Mouse (Mus musculus) midbrain, embryonic 16.5 days (tissue): Measurements from ENCODE around the gene Slc25a11. TPM values are rescaled to one million over a fixed set of nuclear protein-coding genes. Genes with fewer than 3 reads are reported as not detected.
A peak's percentile ranks its signal among the peaks of the same experiment; 100 is the strongest.

Experiments
- ATAC-seq: fragments of 200-750 bp; cut with Nextera tagmentation; 2 replicates; pipeline ENCODE4 v1.8.0; 2017; ENCODE audit warnings: moderate TSS enrichment
- H3K27ac ChIP-seq: fragments of 300-500 bp; sonication (generic); 2 replicates; pipeline ENCODE4 v1.5.1; 2014; ENCODE audit warnings: mild to moderate bottlenecking, low read length, mixed read lengths
- H3K27me3 ChIP-seq: fragments of 300-500 bp; sonication (generic); 2 replicates; pipeline ENCODE4 v1.6.1; 2014; ENCODE audit warnings: low read depth, low read length, mixed read lengths; ENCODE audit not compliant: control insufficient read depth, insufficient read depth
- H3K36me3 ChIP-seq: fragments of 300-500 bp; sonication (generic); 2 replicates; pipeline ENCODE4 v1.6.1; 2014; ENCODE audit warnings: mild to moderate bottlenecking, low read length, moderate library complexity, mixed read lengths; ENCODE audit not compliant: control insufficient read depth, insufficient read depth
- H3K4me1 ChIP-seq: fragments of 300-500 bp; sonication (generic); 2 replicates; pipeline ENCODE4 v1.6.1; 2014; ENCODE audit warnings: mild to moderate bottlenecking, low read length, mixed read lengths; ENCODE audit not compliant: control insufficient read depth, insufficient read depth
- H3K4me2 ChIP-seq: fragments of 300-500 bp; sonication (generic); 2 replicates; pipeline ENCODE4 v1.6.1; 2014; ENCODE audit warnings: mild to moderate bottlenecking, low read length, mixed read lengths
- H3K4me3 ChIP-seq: fragments of 300-500 bp; sonication (generic); 2 replicates; pipeline ENCODE4 v1.5.1; 2014; ENCODE audit warnings: low read depth, mild to moderate bottlenecking, low read length, moderate library complexity, mixed read lengths
- H3K9ac ChIP-seq: fragments of 300-500 bp; sonication (generic); 2 replicates; pipeline ENCODE4 v1.6.1; 2014; ENCODE audit warnings: low read depth, low read length, mixed read lengths
- H3K9me3 ChIP-seq: fragments of 300-500 bp; sonication (generic); replicated peaks from 2 replicates; pipeline ENCODE4 v1.6.1; 2014; ENCODE audit warnings: mild to moderate bottlenecking, low read length, mixed read lengths; ENCODE audit not compliant: control insufficient read depth, poor library complexity, severe bottlenecking
- WGBS: fragments of 180-500 bp; shearing (Covaris S2); extraction: QIAGEN DNeasy Blood & Tissue Kit; methylation state at CpG from one replicate; pipeline ENCODE4 v1.1.7; 2014; 5-methylcytosine and 5-hydroxymethylcytosine counted together
- polyA plus RNA-seq: library from polyadenylated mRNA; unstranded; fragments of >200 nt; fragmentation: Nextera tagmentation; extraction: Ambion mirVana; gene quantifications from 2 replicates; pipeline ENCODE4 v1.2.1, GENCODE M21; 2015

Slc25a11 gene
- polyA plus RNA-seq, 1 experiment from 2014 or later, result 174 TPM

DNA sequence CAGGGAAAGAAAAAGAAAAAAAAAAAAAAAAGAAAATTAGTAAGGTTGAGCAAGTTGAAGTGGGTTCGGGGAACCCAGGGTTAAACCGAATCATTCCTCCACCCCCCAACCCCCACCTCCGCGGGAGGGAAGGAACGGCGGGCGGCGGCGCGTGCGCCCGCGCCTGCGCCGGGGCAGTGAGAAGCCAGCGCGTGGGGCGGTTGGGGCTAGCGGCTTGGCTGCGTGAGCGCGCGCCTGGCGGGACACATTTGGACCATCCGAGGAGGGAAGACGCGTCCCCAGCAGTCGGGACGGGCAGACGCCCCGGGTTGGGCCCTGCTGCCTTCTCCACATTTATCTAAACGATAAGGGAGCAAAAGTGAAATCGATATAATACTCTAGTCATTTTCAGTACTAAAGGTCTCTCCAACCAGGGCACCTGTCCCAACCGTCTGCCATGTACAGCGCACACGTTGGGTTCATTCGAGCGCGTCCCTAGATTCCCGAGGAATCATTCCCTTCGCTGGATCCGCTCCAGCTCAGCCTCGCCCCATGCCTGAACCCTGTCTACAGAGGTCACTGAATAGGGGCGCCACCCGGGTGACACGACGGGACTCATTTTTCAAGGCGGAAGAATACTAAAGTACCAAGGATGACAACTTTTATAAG, 7.8 kb upstream of the Slc25a11 start:
- Histone ChIP-seq H3K9ac (peak overlapping the region; percentile 94), H3K27ac (peak overlapping the region; percentile 95), H3K4me3 (peak overlapping the region; percentile 95), H3K27me3 (no peaks in the 10 kb centered on the region), H3K36me3 (peaks cover 11% of the 10 kb centered on the region), H3K9me3 (no peaks in the 10 kb centered on the region), H3K4me2 (peak overlapping the region; percentile 83), H3K4me1 (peaks cover 29% of the 10 kb centered on the region)
- under 1% methylated on average over 45 of the region's 48 CpGs for WGBS
- ATAC-seq, result peak; percentile 47

DNA sequence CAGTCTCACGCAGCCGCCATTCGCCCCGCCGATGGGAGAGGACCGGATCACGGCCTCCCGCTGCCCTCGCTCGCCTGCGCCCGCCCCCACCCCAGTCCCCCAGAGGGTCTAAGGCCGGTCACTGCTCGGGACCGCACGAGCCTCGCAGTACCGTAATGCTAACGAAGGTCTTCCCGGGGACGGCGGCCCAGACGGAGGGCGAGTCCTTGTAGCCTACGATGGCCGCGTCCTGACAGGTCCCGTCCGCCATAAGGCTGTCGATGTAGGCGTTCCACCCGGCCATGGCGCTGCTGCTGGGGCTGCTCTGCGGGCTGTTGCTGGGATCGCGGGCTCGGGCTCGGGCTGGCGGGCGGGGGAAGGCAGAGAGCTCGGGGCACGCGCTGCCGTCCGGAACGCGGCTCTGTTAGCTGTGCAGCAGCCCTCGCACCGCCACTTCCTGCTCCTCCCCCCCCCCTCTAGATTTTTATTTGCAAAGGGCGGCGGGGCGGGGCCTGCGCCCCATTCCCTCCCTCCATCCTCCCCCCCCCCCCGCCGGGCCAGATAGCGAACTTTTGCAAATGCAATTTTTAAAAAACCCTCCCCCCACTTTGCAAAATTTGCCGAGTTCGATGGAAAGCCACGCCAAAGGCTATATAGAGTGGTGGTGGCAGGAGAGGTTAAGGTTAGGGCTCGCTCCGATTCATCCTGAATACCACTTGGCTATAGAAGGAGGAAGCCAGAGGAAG, 7.1 kb upstream of the Slc25a11 start, which contains the start of gene Pfn1:
Gene Pfn1, minus strand, starts transcription at position 447 of the 725 bp plus-strand sequence.
- H3K9ac ChIP-seq, result peak within 1 kb of the TSS; percentile 94
- peak within 1 kb of the TSS; percentile 95 for H3K4me3 ChIP-seq
- peak within 1 kb of the TSS; percentile 95 for H3K27ac ChIP-seq
- H3K4me1 ChIP-seq, result peaks cover 29% of the 10 kb centered on the region
- no peaks in the 10 kb centered on the region for H3K27me3 ChIP-seq
- H3K36me3 ChIP-seq, result peaks cover 12% of the 10 kb centered on the region
- ATAC-seq, result peak; percentile 76
- H3K9me3 ChIP-seq, result no peaks in the 10 kb centered on the region
- peak within 1 kb of the TSS; percentile 83 for H3K4me2 ChIP-seq
- WGBS, result under 1% methylated on average over 47 of the region's 61 CpGs

DNA sequence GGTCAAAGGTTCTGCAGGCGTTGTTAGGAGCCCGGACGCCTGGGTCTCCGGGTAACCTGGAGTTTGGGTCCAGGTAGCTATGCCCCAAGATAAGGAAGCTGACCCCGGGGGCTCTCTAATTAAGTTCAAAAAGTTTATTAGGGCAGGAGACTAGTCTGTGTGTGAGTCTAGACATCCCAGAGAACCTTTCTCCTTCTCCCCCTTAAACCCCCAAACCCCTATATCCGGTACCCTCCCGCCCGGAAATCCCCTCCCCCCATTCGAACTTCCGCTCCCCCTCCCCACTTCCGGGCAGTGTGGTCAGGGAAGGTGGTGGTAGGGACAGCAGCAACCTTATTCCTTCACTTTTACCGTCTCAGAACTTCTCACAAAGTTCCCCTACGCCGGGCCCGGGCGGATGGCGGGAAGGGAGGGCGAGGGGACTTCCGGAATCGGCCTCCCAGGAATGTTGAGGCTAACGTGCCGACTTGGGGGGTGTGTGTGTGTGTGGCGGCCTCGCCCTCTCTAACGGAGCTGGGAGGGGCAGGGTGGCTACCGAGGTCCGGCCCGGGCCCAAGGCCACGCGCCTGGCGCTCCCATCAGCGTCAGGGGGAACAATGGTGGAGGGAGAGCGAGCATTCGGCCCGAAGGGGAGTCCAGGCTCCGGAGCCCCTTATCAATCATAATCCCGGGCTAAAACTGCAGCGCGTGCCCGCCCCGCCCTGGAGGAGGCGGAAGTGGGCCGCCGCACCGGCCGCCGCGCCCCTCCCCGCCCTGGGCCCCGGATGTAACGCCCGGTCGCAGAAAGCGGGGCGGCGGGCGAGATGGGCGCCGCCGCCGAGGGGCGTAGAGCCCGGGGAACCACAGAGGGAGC, 6.3 kb upstream of the Slc25a11 start:
- Histone ChIP-seq H3K36me3 (peaks cover 14% of the 10 kb centered on the region), H3K9ac (peak overlapping the region; percentile 94), H3K4me1 (peaks cover 33% of the 10 kb centered on the region), H3K9me3 (no peaks in the 10 kb centered on the region), H3K27ac (peak overlapping the region; percentile 95), H3K27me3 (no peaks in the 10 kb centered on the region), H3K4me2 (peak overlapping the region; percentile 83), H3K4me3 (peak overlapping the region; percentile 95)
- ATAC-seq, result peak; percentile 60
- 0% methylated on average over 45 of the region's 63 CpGs for WGBS

DNA sequence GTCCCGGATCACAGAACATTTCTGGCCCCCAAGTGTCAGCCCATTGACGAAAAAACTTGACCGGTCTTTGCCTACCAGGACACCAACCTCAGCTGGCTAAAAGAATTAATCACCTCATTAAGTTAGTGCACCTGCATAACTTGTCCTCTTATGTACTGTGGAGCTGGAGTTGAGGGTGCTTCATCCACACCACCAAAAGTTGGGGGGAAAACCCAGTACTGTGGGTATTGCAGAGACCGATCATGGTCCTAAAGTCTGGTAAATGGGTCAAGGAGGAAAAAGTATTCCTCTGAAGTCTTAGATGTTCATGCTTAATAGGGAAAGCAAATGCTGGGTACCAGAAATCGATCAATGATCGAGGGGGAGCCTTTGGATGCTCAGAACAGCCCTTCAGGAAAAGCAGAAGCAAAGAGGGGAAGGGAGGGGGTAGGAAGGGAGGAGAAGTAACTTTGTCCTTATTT, 5.6 kb upstream of the Slc25a11 start:
- Histone ChIP-seq H3K27ac (peak overlapping the region; percentile 95), H3K4me1 (peaks cover 39% of the 10 kb centered on the region), H3K9me3 (no peaks in the 10 kb centered on the region), H3K4me3 (peak overlapping the region; percentile 95), H3K9ac (peak overlapping the region; percentile 94), H3K36me3 (peaks cover 14% of the 10 kb centered on the region), H3K4me2 (peak overlapping the region; percentile 83), H3K27me3 (no peaks in the 10 kb centered on the region)
- no peak for ATAC-seq
- WGBS, result 58% methylated on average over 6 of the region's 6 CpGs

DNA sequence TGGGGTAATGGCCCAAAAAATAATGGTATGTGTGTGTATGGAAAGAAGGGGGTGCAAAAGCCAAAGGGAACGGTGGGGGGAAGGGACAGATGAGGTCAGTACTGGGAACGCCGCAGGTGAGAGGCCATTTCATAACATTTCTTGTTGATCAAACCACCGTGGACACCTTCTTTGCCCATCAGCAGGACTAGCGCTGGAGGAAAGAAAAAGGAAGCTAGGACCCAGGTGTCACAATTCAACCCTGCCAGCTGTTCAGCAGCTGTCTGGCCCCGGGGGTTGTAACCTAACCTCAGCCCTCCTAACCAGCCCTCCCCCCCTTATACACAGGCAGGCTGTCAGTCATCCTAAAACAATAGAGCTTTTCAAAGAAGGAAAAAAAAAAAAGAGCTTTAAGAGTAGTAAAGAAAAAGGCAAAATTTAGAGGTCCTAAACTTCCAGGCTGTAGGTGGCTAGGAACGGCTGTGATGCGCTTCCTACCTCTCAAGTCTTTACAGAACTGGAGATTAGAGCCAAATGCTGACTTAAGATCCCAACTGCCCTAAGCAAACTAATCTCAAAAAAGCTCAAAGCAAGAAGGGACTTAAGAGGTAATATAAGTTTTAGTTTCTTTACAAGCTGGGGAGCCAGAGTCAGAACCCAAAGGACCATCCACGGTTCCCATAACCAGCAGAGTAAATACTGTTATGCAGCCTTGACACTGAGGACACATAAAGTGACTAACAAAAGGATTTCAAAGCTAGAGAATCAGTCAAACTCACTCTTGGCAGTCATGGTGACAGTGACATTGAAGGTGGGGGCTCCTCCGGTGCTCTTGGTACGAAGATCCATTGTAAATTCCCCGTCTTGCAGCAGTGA, 5.0 kb upstream of the Slc25a11 start:
- H3K4me2 ChIP-seq, result peak overlapping the region; percentile 83
- no peak overlapping the region; the same call in 1 of the 2 replicates for H3K9ac ChIP-seq
- ATAC-seq, result no peak
- H3K36me3 ChIP-seq, result peaks cover 14% of the 10 kb centered on the region
- H3K4me3 ChIP-seq, result peak overlapping the region; percentile 95
- no peaks in the 10 kb centered on the region for H3K27me3 ChIP-seq
- no peak overlapping the region for H3K27ac ChIP-seq
- WGBS, result 76% methylated on average over 12 of the region's 12 CpGs
- peaks cover 40% of the 10 kb centered on the region for H3K4me1 ChIP-seq
- H3K9me3 ChIP-seq, result no peaks in the 10 kb centered on the region

DNA sequence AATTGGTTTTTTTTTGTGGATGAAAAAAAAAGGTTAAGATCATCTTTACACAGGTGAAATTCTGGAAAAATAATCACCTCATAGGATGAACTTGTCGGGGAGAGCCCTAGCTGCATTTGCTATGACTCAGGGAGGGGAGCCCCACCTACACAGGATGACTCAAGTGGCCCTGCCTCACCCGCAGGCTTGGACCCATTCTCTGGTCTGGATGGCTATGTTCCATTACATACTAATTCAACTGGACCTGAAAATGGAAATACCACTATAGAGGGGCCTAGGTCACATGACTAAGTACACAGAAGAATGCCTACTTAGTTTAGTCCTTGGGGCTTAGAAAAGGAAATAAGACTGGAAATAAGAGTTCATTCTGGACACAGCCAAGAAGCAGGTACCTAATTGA, 4.1 kb upstream of the Slc25a11 start:
- H3K4me1 ChIP-seq, result peaks cover 36% of the 10 kb centered on the region
- 80% methylated on average over 2 of the region's 2 CpGs for WGBS

DNA sequence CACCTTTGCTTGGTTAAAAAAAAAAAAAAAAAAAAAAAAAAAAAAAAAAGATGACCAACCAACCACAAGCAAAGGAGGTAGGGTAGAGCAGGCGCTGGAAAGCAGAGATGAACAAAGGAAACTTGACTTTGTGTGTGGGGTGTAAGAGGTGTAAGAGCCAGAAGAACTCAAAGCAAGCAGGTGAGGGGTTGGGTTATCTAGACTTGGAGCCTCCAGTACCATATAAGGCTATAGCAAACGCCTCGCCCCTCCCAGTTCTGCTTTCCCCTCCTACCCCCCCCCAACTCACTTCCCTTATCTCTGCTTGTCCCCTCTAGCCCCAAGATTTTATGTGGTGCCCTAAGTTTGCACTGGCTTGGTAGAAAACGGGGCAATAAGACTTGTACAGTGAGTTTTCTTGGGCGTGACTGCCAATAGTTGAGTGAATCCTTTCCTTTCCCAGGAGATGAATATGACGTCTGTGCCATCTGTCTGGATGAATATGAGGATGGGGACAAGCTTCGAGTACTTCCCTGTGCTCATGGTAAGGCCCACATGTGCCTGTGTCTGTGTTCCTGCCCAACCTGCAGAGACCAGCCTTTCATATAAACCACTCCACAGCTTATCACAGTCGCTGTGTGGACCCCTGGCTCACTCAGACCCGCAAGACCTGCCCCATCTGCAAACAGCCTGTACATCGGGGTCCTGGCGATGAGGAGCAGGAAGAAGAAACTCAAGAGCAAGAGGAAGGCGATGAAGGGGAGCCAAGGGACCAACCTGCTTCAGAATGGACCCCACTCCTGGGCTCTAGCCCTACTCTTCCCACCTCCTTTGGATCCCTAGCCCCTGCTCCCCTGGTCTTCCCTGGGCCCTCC, 3.3 kb upstream of the Slc25a11 start:
- H3K4me1 ChIP-seq, result peaks cover 38% of the 10 kb centered on the region
- no peaks in the 10 kb centered on the region for H3K27me3 ChIP-seq
- no peak overlapping the region for H3K4me3 ChIP-seq
- no peak for ATAC-seq
- no peak overlapping the region for H3K4me2 ChIP-seq
- no peak overlapping the region for H3K27ac ChIP-seq
- H3K9me3 ChIP-seq, result no peaks in the 10 kb centered on the region
- H3K36me3 ChIP-seq, result peaks cover 14% of the 10 kb centered on the region
- H3K9ac ChIP-seq, result no peak overlapping the region
- 84% methylated on average over 12 of the region's 12 CpGs for WGBS

More for the DNA sequence above, 4.1 kb upstream of the Slc25a11 start:
- H3K27me3 ChIP-seq, result no peaks in the 10 kb centered on the region
- H3K36me3 ChIP-seq, result peaks cover 14% of the 10 kb centered on the region
- no peaks in the 10 kb centered on the region for H3K9me3 ChIP-seq
- H3K4me2 ChIP-seq, result no peak overlapping the region
- ATAC-seq, result no peak
- H3K27ac ChIP-seq, result no peak overlapping the region
- no peak overlapping the region for H3K9ac ChIP-seq
- no peak overlapping the region for H3K4me3 ChIP-seq
